Mouse (Mus musculus): Measurements from ENCODE around the gene Rfc5. TPM values are rescaled to one million over a fixed set of nuclear protein-coding genes. Genes with fewer than 3 reads are reported as not detected.
"Not testable (repeated sequence)": the region's sequence is repeated elsewhere in the genome, so short reads cannot be mapped to it uniquely, and the experiment has no call there.

Gene Rfc5
- polyA plus RNA-seq, 1 experiment from 2014 or later, result 23.9 TPM

DNA sequence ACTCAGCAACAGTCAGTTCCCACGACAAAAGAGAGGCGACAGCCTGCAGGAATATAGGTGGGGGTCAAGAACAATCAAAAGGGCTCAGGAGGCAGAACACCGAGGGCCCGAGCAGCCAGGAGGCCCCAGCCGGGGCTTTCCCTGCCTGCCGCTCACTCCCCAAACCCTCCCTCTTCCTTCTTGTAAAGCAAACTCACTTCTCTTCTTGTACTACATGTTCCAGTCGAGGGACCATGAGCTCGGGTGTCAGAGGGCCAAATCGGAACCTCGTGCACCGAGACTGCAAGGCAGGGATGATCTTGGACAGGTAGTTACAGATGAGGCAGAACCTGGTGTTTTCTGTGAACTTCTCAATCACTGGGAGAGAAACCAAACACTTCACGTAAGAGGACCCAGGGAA, 5.6 kb downstream of the Rfc5 start:
- Histone ChIP-seq H3K36me3 (replicated peaks; ENCODE audit: insufficient read depth, low read length) (peaks cover 52% of the 10 kb centered on the region), H3K27ac (ENCODE audit: low read depth) (no peak overlapping the region), H3K9ac (replicated peaks) (no peak overlapping the region), H3K4me2 (ENCODE audit: low read depth, low read length) (no peak overlapping the region), H3K4me3 (ENCODE audit: low read depth, low read length) (no peak overlapping the region), H3K9me3 (ENCODE audit: low read length) (no peaks in the 10 kb centered on the region), H3K4me1 (ENCODE audit: insufficient read depth) (peaks cover 7% of the 10 kb centered on the region; the same call in 1 of the 2 replicates), H3K27me3 (ENCODE audit: insufficient read depth, low read length) (no peaks in the 10 kb centered on the region)
- no peak for ATAC-seq
- DNase-seq, result no peak
- 86% methylated on average over 12 of the region's 12 CpGs for WGBS (ENCODE audit: insufficient replicate concordance)
- TF ChIP-seq CTCF (IDR thresholded peaks at IDR 0.05; ENCODE audit: low read depth) (no peak), EP300 (IDR thresholded peaks at IDR 0.05; ENCODE audit: low read depth) (no peak)

DNA sequence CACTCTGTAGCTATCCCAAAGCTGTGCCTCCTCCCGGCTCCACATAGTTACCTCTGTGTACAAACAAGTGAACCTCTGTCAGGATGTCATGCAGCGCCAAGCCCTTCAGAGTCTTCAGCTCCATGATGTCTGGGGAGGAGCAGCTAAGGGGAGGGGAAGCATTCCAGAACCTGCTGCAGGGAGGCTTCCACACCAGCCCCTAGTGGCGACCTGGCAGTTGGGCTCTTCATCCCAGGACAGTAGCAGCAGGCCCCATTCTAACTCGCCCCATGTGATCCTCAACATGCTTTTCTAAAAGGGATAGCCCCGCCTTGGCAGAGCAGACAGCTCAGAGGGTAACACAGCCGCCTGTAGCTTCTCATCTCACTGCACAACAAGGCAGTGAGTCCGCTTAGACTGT, 7.1 kb downstream of the Rfc5 start:
- DNase-seq (no peak), ATAC-seq (no peak)
- 73% methylated on average over 7 of the region's 7 CpGs for WGBS (ENCODE audit: insufficient replicate concordance)
- H3K4me3 ChIP-seq (ENCODE audit: low read depth, low read length), result no peak overlapping the region
- H3K4me1 ChIP-seq (ENCODE audit: insufficient read depth), result no peaks in the 10 kb centered on the region
- no peak overlapping the region for H3K4me2 ChIP-seq (ENCODE audit: low read depth, low read length)
- no peaks in the 10 kb centered on the region for H3K9me3 ChIP-seq (ENCODE audit: low read length)
- peaks cover 57% of the 10 kb centered on the region for H3K36me3 ChIP-seq (replicated peaks; ENCODE audit: insufficient read depth, low read length)
- H3K27ac ChIP-seq (ENCODE audit: low read depth), result no peak overlapping the region
- H3K27me3 ChIP-seq (ENCODE audit: insufficient read depth, low read length), result no peaks in the 10 kb centered on the region
- H3K9ac ChIP-seq (replicated peaks), result no peak overlapping the region
- TF ChIP-seq CTCF (IDR thresholded peaks at IDR 0.05; ENCODE audit: low read depth), result no peak
- no peak for TF ChIP-seq EP300 (IDR thresholded peaks at IDR 0.05; ENCODE audit: low read depth)

DNA sequence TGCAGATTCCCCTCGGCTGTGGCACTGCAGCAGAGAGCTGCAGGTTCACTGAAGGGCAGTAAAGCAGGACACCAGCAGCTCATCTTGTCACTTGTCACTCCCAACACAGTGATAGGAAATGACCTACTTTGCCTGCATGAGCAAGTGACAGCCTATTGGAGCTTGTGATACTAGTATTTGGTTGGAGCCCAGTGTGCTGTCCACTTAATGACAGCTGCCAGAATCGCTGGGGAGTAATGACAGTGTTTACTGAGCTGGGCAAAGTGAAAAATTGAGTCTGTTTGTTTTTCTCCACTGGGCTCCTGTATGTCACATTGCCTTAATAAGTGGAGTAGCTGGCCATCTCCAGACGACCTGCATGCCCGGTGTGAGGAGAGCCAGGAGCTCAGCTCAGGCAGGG, 8.6 kb downstream of the Rfc5 start:
- Histone ChIP-seq H3K4me2 (ENCODE audit: low read depth, low read length) (no peak overlapping the region), H3K4me3 (ENCODE audit: low read depth, low read length) (no peak overlapping the region), H3K27me3 (ENCODE audit: insufficient read depth, low read length) (no peaks in the 10 kb centered on the region), H3K36me3 (replicated peaks; ENCODE audit: insufficient read depth, low read length) (peaks cover 67% of the 10 kb centered on the region), H3K9me3 (ENCODE audit: low read length) (no peaks in the 10 kb centered on the region), H3K4me1 (ENCODE audit: insufficient read depth) (peaks cover 2% of the 10 kb centered on the region), H3K9ac (replicated peaks) (no peak overlapping the region), H3K27ac (ENCODE audit: low read depth) (no peak overlapping the region)
- no peak for TF ChIP-seq CTCF (IDR thresholded peaks at IDR 0.05; ENCODE audit: low read depth)
- TF ChIP-seq EP300 (IDR thresholded peaks at IDR 0.05; ENCODE audit: low read depth), result no peak
- WGBS (ENCODE audit: insufficient replicate concordance), result 62% methylated on average over 4 of the region's 4 CpGs
- peak; percentile 18; the same call in 1 of the 2 replicates for ATAC-seq
- no peak for DNase-seq

DNA sequence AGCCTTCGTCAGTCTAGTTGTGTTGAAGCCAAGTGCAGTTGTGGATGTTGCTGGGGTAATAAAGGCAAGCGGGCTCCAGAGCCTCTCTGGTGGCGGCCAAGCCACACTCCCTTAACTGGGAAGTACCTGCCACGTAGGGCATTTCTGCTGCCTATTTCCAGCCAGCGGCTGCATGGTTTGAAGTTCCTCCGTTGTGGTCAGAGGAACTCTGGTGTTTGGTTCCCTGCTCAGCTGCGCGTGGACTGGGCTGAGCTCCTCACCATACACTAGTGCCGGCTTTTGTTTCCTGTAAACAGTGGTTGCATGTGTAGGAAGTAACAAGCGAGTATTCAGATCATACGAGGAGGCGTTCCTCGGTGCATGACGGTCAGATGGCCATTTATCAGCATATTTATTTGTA, 11.1 kb downstream of the Rfc5 start:
- 58% methylated on average over 14 of the region's 14 CpGs for WGBS (ENCODE audit: insufficient replicate concordance)
- not testable (repeated sequence) for H3K4me1 ChIP-seq (ENCODE audit: insufficient read depth); H3K4me3 ChIP-seq (ENCODE audit: low read depth, low read length); DNase-seq; H3K27ac ChIP-seq (ENCODE audit: low read depth); H3K27me3 ChIP-seq (ENCODE audit: insufficient read depth, low read length); H3K4me2 ChIP-seq (ENCODE audit: low read depth, low read length); H3K9ac ChIP-seq (replicated peaks); ATAC-seq; H3K9me3 ChIP-seq (ENCODE audit: low read length)
- H3K36me3 ChIP-seq (replicated peaks; ENCODE audit: insufficient read depth, low read length), result peaks cover 57% of the 10 kb centered on the region

DNA sequence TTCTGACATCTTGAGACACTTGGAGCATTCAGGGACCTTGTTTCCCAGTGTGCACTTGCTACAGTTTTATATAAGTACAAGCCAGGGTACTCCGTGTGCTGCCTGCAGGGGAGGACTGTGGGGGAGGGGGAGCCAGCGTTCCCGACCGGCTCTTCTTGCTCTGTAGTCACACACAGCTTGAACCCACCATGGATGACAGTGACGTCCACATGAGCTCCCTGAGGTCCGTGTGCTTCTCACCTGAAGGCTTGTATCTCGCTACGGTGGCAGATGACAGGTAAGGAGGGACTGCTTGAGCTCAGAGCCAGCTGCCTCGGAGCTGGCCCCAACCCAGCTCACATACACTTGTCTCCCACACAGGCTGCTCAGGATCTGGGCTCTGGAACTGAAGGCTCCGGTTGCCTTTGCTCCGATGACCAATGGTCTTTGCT, 12.5 kb downstream of the Rfc5 start:
- H3K36me3 ChIP-seq (replicated peaks; ENCODE audit: insufficient read depth, low read length), result peaks cover 59% of the 10 kb centered on the region
- DNase-seq, result no peak

DNA sequence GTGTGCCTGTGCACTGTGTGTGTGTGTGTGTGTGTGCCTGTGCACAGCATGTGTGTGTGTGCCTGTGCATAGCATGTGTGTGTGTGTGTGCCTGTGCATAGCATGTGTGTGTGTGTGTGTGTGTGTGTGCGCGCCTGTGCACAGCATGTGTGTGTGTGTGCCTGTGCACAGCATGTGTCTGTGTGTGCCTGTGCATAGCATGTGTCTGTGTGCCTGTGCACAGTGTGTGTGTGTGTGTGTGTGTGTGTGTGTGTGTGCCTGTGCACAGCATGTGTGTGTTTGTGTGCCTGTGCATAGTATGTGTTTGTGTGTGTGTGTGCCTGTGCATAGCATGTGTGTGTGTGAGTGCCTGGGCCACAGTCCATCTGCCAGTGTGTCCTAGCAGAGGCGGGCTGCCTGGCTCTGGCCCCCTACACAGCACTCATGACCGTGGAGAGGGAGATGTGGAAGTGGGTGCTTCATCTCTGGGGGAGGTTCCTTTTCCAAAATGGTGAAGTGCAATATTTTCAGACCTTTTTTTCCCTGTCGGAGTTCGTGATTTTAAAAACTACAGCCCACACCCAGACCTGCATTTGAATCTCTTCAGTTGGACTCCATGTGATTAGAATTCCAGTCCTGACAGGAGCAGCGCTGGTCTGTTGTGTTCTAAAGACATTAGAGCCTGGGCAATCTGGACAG, 14.3 kb downstream of the Rfc5 start:
- H3K9me3 ChIP-seq (ENCODE audit: low read length), result no peaks in the 10 kb centered on the region
- H3K9ac ChIP-seq (replicated peaks), result no peak overlapping the region
- H3K36me3 ChIP-seq (replicated peaks; ENCODE audit: insufficient read depth, low read length), result peaks cover 54% of the 10 kb centered on the region
- H3K4me1 ChIP-seq (ENCODE audit: insufficient read depth), result peaks cover 5% of the 10 kb centered on the region
- H3K27ac ChIP-seq (ENCODE audit: low read depth), result peak overlapping the region; percentile 66; the same call in 1 of the 2 replicates
- H3K4me3 ChIP-seq (ENCODE audit: low read depth, low read length), result no peak overlapping the region
- WGBS (ENCODE audit: insufficient replicate concordance), result 69% methylated on average over 7 of the region's 7 CpGs
- ATAC-seq (no peak), DNase-seq (no peak)
- H3K4me2 ChIP-seq (ENCODE audit: low read depth, low read length), result no peak overlapping the region
- H3K27me3 ChIP-seq (ENCODE audit: insufficient read depth, low read length), result no peaks in the 10 kb centered on the region
- TF ChIP-seq CTCF (IDR thresholded peaks at IDR 0.05; ENCODE audit: low read depth) (no peak), EP300 (IDR thresholded peaks at IDR 0.05; ENCODE audit: low read depth) (no peak)

More for the DNA sequence above, 12.5 kb downstream of the Rfc5 start:
- Histone ChIP-seq H3K27ac (ENCODE audit: low read depth) (no peak overlapping the region), H3K9ac (replicated peaks) (no peak overlapping the region), H3K4me3 (ENCODE audit: low read depth, low read length) (no peak overlapping the region), H3K9me3 (ENCODE audit: low read length) (no peaks in the 10 kb centered on the region), H3K4me2 (ENCODE audit: low read depth, low read length) (no peak overlapping the region), H3K27me3 (ENCODE audit: insufficient read depth, low read length) (no peaks in the 10 kb centered on the region), H3K4me1 (ENCODE audit: insufficient read depth) (peaks cover 5% of the 10 kb centered on the region)
- TF ChIP-seq CTCF (IDR thresholded peaks at IDR 0.05; ENCODE audit: low read depth), result no peak
- TF ChIP-seq EP300 (IDR thresholded peaks at IDR 0.05; ENCODE audit: low read depth), result no peak
- WGBS (ENCODE audit: insufficient replicate concordance), result 83% methylated on average over 11 of the region's 11 CpGs
- ATAC-seq, result no peak

Data from liver, postnatal 0 days (tissue).